Mouse (Mus musculus) embryo, embryonic 9.5 days (tissue): Measurements from ENCODE around the gene Mrrf.

Experiments used
- DNase-seq: peaks from one replicate; pipeline ENCODE4 v3.0.0-alpha.2; 2017; ENCODE audit errors: extremely low spot score

Mrrf gene

DNA sequence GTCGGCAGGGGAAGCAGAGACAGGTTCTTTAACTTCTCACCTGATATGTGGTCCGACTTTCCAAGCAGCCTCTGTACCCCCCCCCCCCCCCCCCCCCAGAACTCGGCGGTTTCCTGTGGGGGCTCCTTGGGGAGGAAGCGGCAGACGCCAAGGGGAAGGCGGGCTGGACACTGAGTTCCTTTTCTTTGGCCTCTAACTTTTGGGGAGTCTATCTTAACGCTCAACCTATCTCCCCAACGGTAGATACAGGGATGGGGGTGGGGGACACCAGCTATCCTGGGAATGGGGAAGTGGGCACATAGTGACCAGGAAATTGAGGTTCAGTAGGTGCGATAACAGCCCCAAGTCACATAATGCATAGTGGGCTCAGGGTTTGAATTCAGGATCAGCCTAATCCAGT lies 94.8 kb downstream of the Mrrf start:
- DNase-seq = no peak

DNA sequence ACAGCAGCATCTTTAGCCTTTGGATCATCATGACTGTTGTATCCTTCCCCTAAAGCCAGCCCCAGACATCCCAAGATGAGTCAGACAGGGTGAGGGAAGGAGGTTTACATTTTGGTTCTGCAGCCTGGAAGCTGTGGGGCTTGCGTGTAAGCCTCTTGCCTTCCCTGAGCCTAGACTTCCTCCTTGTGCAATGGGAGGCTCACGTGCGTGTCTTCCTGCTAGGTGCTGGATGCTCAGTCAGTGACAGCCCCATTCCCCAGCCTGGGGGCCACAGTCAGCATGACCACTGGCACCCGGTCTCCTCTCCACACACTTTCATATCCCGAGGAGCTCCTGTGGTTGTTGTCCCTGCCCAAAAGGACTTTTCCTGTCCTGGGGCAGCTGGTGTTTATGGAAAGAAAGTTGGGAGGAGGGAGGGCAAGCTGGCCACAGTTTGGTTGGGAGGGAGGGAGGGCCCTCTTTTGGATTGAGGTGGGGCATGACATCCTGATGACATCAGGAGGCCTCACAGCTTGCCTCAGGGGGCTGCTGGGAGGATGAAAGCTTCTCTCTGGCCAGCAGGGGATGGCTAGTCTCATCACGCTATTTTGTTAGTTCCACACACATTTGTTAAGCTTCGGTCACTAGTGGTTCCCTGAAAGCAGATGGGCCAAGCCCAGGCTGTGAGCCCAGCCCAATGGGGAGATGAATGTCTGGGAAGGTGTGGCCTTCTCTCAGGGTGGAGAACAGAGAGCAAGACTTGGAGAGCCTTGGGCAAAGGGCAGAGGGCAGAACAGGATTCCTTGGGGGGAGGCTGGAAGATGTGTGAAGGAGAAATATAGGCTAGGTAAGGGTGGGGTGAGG lies 98.6 kb downstream of the Mrrf start:
- no peak for DNase-seq

- no peak for DNase-seq
These were observed 99.7 kb downstream of the Mrrf start for GRCm38 (mm10) chr2:36235917-36236316.

DNA sequence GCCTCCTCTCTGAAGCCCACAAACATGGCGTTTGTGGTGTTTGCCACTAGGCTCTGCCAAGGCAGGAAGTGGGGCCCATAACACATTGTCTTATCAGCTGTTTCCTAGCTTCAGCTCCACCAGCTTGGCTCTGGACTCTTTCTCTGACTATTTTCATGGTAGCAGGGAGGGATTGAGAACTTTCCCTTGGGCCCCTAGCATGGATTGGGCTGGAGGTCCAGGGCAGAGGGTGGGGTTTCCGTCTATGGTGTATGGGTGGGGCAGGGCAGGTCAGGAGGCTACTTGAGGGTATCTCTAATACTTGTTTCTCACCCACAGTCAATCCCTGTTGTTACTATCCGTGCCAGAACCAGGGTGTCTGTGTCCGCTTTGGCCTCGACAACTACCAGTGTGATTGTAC lies 100.7 kb downstream of the Mrrf start:
- DNase-seq = no peak

- DNase-seq = no peak
These were observed 101.4 kb downstream of the Mrrf start for GRCm38 (mm10) chr2:36237557-36237956.

DNA sequence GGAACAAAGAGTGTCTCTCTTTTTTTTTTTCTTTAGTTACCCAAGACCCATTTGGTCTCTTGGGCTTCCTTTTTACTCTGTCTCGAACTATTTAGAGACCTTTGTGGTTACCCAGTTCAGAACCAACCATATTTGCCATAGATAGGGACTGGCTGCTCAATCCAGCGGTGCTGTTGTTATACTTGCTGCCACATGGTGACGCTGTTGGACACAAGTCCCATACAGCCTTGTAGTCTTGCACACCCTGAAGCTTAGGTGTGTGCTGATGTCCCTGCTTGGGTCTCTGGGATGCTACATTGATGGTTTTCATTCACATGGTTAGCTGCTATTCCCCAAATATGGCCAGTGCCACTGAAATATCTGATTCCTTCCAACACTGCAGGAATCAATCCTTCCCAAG lies 102.3 kb downstream of the Mrrf start:
- DNase-seq = no peak

GRCm38 (mm10) chr2:36238951-36239350 lies 102.8 kb downstream of the Mrrf start:
- no peak for DNase-seq
